Mouse (Mus musculus): ENCODE measurements around the gene Pnpla6. TPM values are rescaled to one million over a fixed set of nuclear protein-coding genes. Genes with fewer than 3 reads are reported as not detected.

Gene Pnpla6
- polyA plus RNA-seq (2015; fragmentation: Nextera tagmentation; extraction: Ambion mirVana) = 35.7 and 36.7 TPM in 2 replicates

DNA sequence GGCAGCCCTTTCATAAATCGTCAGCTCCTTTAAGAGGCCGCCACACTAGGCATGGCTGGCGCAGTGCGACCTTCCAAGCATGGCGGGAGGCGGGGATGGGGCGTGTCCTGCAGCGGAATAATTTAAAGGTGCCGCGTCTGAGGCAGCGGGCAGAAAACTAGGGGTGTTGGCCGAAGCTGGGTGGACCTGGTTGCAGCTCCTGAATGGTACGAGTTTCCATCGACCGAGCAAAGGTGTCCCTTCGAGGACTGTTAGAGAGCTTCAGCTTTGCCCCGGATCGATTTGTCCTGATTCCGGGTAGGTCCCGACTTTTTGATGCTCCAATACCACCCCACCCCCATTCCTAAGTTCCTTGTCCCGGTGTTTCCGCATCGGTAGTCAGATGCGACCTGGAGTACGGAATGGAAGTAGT is at the start of gene Pnpla6:
TSS of gene Pnpla6 (plus strand) at position 125 of the 412 bp plus-strand sequence.
- H3K9me3 ChIP-seq = no peaks in the 10 kb centered on the region

GRCm38 (mm10) chr8:3467006-3467885 is 47.9 kb upstream of the Pnpla6 start, which contains the start of gene Pex11g:
Gene Pex11g, minus strand, starts transcription at chr8:3467680.
- H3K4me2 ChIP-seq = peak within 1 kb of the TSS; percentile 65
- no peaks in the 10 kb centered on the region for H3K9me3 ChIP-seq
- H3K4me1 ChIP-seq (replicated peaks) = peaks cover 14% of the 10 kb centered on the region
- peak within 1 kb of the TSS; percentile 79 for H3K27ac ChIP-seq (replicated peaks)
- 9% methylated on average over 32 of the region's 32 CpGs for WGBS
- H3K4me3 ChIP-seq = peak within 1 kb of the TSS; percentile 45
- peak within 1 kb of the TSS; percentile 75 for H3K9ac ChIP-seq
- H3K36me3 ChIP-seq = no peaks in the 10 kb centered on the region
- H3K27me3 ChIP-seq = no peaks in the 10 kb centered on the region
- peak; percentile 91 for ATAC-seq (ENCODE audit: low read depth)

More for the DNA sequence above, at the start of gene Pnpla6:
- Histone ChIP-seq H3K27ac (replicated peaks) (peak within 1 kb of the TSS; percentile 82), H3K4me1 (replicated peaks) (peaks cover 21% of the 10 kb centered on the region), H3K27me3 (no peaks in the 10 kb centered on the region), H3K36me3 (peaks cover 41% of the 10 kb centered on the region), H3K4me2 (peak within 1 kb of the TSS; percentile 99), H3K4me3 (peak within 1 kb of the TSS; percentile 66), H3K9ac (peak within 1 kb of the TSS; percentile 77)
- under 1% methylated on average over 25 of the region's 25 CpGs for WGBS
- ATAC-seq (ENCODE audit: low read depth) = peak; percentile 74

DNA sequence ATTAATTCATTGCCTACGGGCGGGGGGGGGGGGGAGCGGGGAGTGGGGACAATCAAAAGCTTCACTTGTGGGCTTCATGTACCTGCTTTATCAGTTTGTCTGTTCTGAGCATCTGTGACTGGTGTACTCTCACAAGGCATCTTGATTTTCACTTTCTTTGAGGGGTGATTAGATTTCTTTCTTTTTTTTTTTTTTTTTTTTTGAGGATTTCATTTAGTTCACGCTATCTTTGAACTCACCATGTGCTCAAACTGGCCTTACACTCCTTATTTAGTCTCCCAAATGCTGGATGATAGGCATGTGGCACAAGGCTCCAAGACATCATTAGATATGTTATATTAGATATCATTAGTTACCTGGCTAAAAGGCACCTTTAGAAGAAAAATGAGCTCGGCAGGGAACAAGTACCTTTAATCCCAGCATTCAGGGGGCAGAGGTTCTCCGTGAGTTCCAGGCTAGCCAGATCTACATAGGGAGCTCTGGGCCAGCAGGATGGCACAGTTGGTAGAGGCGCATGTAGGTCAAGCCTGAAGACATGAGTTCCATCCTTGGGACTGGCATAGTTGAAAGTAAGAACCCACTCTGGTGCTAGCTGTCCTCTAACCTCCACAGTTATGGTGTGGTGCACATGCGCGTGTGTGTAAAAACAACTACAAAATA is 47.2 kb upstream of the Pnpla6 start:
- peak; percentile 11; the same call in 1 of the 2 replicates for ATAC-seq (ENCODE audit: low read depth)
- Histone ChIP-seq H3K27ac (replicated peaks) (peak overlapping the region; percentile 79), H3K9ac (peak overlapping the region; percentile 75), H3K36me3 (no peaks in the 10 kb centered on the region), H3K27me3 (no peaks in the 10 kb centered on the region), H3K4me1 (replicated peaks) (peaks cover 14% of the 10 kb centered on the region), H3K4me3 (peak overlapping the region; percentile 45), H3K9me3 (no peaks in the 10 kb centered on the region), H3K4me2 (peak overlapping the region; percentile 65)
- WGBS = 55% methylated on average over 9 of the region's 9 CpGs

DNA sequence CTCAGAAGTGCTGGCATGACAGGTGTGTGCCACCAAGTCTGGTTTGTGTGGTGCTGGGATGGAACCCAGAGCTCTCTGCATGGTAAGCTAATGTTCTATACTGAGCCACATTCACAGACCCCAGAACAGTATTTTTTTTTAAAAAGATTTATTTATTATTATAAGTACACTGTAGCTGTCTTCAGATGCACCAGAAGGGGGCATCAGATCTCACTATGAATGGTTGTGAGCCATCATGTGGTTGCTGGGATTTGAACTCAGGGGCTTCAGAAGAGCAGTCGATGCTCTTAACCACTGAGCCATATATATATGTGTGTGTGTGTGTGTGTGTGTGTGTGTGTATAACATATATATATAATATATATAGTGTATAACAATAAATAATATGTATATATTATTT is 46.3 kb upstream of the Pnpla6 start:
- H3K27ac ChIP-seq (replicated peaks) = no peak overlapping the region
- ATAC-seq (ENCODE audit: low read depth) = no peak
- no peaks in the 10 kb centered on the region for H3K9me3 ChIP-seq
- no peak overlapping the region for H3K4me3 ChIP-seq
- no peak overlapping the region for H3K9ac ChIP-seq
- no peak overlapping the region for H3K4me2 ChIP-seq
- WGBS = 91% methylated on average over 1 of the region's 1 CpGs
- no peaks in the 10 kb centered on the region; the same call in 1 of the 2 replicates for H3K27me3 ChIP-seq
- peaks cover 14% of the 10 kb centered on the region for H3K4me1 ChIP-seq (replicated peaks)
- H3K36me3 ChIP-seq = no peaks in the 10 kb centered on the region

- ATAC-seq (ENCODE audit: low read depth) = no peak
- no peak within 1 kb of the TSS for H3K27ac ChIP-seq (replicated peaks)
- H3K27me3 ChIP-seq = peaks cover 6% of the 10 kb centered on the region; the same call in 1 of the 2 replicates
- H3K36me3 ChIP-seq = no peaks in the 10 kb centered on the region
- H3K9ac ChIP-seq = no peak within 1 kb of the TSS
- no peak within 1 kb of the TSS for H3K4me2 ChIP-seq
- no peak within 1 kb of the TSS for H3K4me3 ChIP-seq
- peaks cover 14% of the 10 kb centered on the region for H3K4me1 ChIP-seq (replicated peaks)
- no peaks in the 10 kb centered on the region for H3K9me3 ChIP-seq
Observed at GRCm38 (mm10) chr8:3470562-3470961, 44.6 kb upstream of the Pnpla6 start, which contains the start of gene Tex45. Gene Tex45, plus strand, starts transcription at chr8:3470862.

DNA sequence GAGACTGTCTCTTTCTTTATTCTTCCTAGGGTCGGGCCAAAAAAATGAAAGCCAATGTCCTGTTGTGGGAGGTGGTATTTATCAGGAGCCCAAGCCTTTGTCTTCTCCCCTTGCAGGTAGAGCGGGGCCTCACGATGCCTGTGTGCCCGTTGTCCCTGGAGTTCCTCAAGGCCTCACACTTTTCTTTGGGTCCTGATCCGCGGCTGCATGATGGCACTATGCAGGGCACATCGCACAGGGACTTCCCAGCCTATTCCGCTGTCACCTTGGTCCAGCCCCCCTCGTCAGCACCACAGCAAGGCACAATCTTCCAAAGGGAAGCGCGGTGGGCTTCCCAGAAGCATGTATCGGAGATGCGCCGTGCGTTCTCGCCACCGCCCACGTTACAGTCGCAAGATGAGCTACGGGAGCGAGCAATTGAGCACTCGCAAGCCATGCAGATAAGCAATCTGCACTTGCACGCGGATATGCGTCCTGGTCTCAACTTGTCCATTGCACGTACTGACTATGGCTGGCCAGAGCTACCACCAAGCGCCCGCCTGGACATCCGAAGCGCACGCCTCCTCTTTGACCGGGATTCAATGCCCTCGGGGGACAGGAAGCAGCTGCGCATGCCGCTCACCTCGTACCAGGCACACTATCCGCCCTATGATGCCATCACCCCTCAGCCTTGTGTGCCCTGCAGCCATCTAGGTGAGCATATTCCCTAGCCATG is 39.3 kb upstream of the Pnpla6 start:
- Histone ChIP-seq H3K27me3 (peaks cover 15% of the 10 kb centered on the region; the same call in 1 of the 2 replicates), H3K9me3 (no peaks in the 10 kb centered on the region), H3K9ac (peak overlapping the region; percentile 54), H3K4me1 (replicated peaks) (0 out of 2 replicates have a peak, but pooled peaks cover 3% of the 10 kb centered on the region), H3K4me3 (peak overlapping the region; percentile 33), H3K36me3 (no peaks in the 10 kb centered on the region), H3K27ac (replicated peaks) (no peak overlapping the region), H3K4me2 (peak overlapping the region; percentile 54)
- ATAC-seq (ENCODE audit: low read depth) = peak; percentile 66
- WGBS = 25% methylated on average over 37 of the region's 37 CpGs

- Histone ChIP-seq H3K27ac (replicated peaks) (no peak overlapping the region), H3K36me3 (no peaks in the 10 kb centered on the region), H3K9me3 (no peaks in the 10 kb centered on the region), H3K9ac (no peak overlapping the region), H3K4me3 (no peak overlapping the region), H3K4me1 (replicated peaks) (0 out of 2 replicates have a peak, but pooled peaks cover 3% of the 10 kb centered on the region), H3K27me3 (peaks cover 11% of the 10 kb centered on the region; the same call in 1 of the 2 replicates), H3K4me2 (no peak overlapping the region)
- ATAC-seq (ENCODE audit: low read depth) = no peak
- 72% methylated on average over 4 of the region's 4 CpGs for WGBS
Observed at GRCm38 (mm10) chr8:3480221-3480785, 34.9 kb upstream of the Pnpla6 start.

DNA sequence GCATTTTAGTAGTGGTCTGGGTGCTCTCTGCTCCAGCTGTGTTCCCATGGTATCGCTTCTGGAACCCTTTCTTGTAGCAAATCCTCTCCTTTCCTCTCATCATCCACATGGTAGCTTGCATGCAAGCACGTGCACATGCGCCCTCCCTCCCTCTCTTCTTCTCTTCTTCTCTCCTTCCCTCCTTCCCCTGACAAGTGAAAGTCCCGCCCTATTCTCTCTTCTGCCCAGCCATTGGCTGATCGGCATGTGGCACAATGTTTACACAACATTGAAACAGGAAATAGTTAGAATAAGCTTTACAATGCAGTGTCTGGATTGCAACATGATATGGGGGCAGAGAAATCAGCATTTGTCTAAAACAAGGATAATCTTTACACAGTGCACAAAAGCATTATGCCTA is 33.6 kb upstream of the Pnpla6 start:
- H3K36me3 ChIP-seq = no peaks in the 10 kb centered on the region
- no peak for ATAC-seq (ENCODE audit: low read depth)
- no peak overlapping the region for H3K4me2 ChIP-seq
- no peak overlapping the region for H3K27ac ChIP-seq (replicated peaks)
- H3K4me1 ChIP-seq (replicated peaks) = no peaks in the 10 kb centered on the region
- WGBS = 62% methylated on average over 5 of the region's 5 CpGs
- no peak overlapping the region for H3K9ac ChIP-seq
- 0 out of 2 replicates have a peak, but pooled peaks cover 2% of the 10 kb centered on the region for H3K27me3 ChIP-seq
- no peak overlapping the region for H3K4me3 ChIP-seq
- H3K9me3 ChIP-seq = no peaks in the 10 kb centered on the region

GRCm38 (mm10) chr8:3482240-3482740 is 32.9 kb upstream of the Pnpla6 start:
- Histone ChIP-seq H3K27ac (replicated peaks) (no peak overlapping the region), H3K27me3 (no peaks in the 10 kb centered on the region)

GRCm38 (mm10) chr8:3483546-3483945 is 31.6 kb upstream of the Pnpla6 start:
- Histone ChIP-seq H3K36me3 (no peaks in the 10 kb centered on the region), H3K9ac (no peak overlapping the region), H3K4me1 (replicated peaks) (no peaks in the 10 kb centered on the region), H3K27me3 (no peaks in the 10 kb centered on the region), H3K4me3 (no peak overlapping the region), H3K4me2 (no peak overlapping the region), H3K9me3 (no peaks in the 10 kb centered on the region), H3K27ac (replicated peaks) (no peak overlapping the region)
- WGBS = 91% methylated on average over 7 of the region's 7 CpGs
- no peak for ATAC-seq (ENCODE audit: low read depth)

More at GRCm38 (mm10) chr8:3482240-3482740, 32.9 kb upstream of the Pnpla6 start:
- no peak overlapping the region for H3K4me2 ChIP-seq
- H3K36me3 ChIP-seq = no peaks in the 10 kb centered on the region
- H3K9me3 ChIP-seq = no peaks in the 10 kb centered on the region
- no peaks in the 10 kb centered on the region for H3K4me1 ChIP-seq (replicated peaks)
- no peak overlapping the region for H3K9ac ChIP-seq
- ATAC-seq (ENCODE audit: low read depth) = no peak
- H3K4me3 ChIP-seq = no peak overlapping the region
- WGBS = 88% methylated on average over 22 of the region's 22 CpGs

- Histone ChIP-seq H3K4me1 (replicated peaks) (no peaks in the 10 kb centered on the region), H3K27me3 (no peaks in the 10 kb centered on the region), H3K27ac (replicated peaks) (no peak overlapping the region), H3K4me2 (no peak overlapping the region), H3K36me3 (no peaks in the 10 kb centered on the region), H3K9me3 (no peaks in the 10 kb centered on the region), H3K9ac (no peak overlapping the region), H3K4me3 (no peak overlapping the region)
- ATAC-seq (ENCODE audit: low read depth) = no peak
- 29% methylated on average over 5 of the region's 5 CpGs for WGBS
Observed at GRCm38 (mm10) chr8:3485192-3485591, 30.0 kb upstream of the Pnpla6 start.

Measured in neural tube, embryonic 13.5 days (tissue).